Mouse (Mus musculus): ENCODE data around the gene Robo3. TPM values are rescaled to one million over a fixed set of nuclear protein-coding genes. Genes with fewer than 3 reads are reported as not detected.

Robo3 gene
- total RNA-seq, 1 experiment from 2014 or later = 2.3 TPM

- no peak for ATAC-seq (replicated peaks in 1 of 2; ENCODE audit: insufficient read depth in 1 of 2, low FRiP score in 2 of 2, low TSS enrichment in 1 of 2, low read depth in 1 of 2, poor library complexity in 2 of 2, severe bottlenecking in 2 of 2)
These were observed 1.9 kb upstream of the Robo3 start for GRCm38 (mm10) chr9:37434932-37435331.

GRCm38 (mm10) chr9:37433823-37434560 is 946 bp upstream of the Robo3 start:
- ATAC-seq (replicated peaks in 1 of 2; ENCODE audit: insufficient read depth in 1 of 2, low FRiP score in 2 of 2, low TSS enrichment in 1 of 2, low read depth in 1 of 2, poor library complexity in 2 of 2, severe bottlenecking in 2 of 2) = peak; percentile 72 to 74

- 0 out of 4 replicates have a peak, but pooled peaks of 1 of the 2 experiments have one; percentile 12 for ATAC-seq (replicated peaks in 1 of 2; ENCODE audit: insufficient read depth in 1 of 2, low FRiP score in 2 of 2, low TSS enrichment in 1 of 2, low read depth in 1 of 2, poor library complexity in 2 of 2, severe bottlenecking in 2 of 2)
These were observed 900 bp downstream of the Robo3 start for GRCm38 (mm10) chr9:37432026-37432666.

GRCm38 (mm10) chr9:37430582-37430981 is 2.5 kb downstream of the Robo3 start:
- ATAC-seq (replicated peaks in 1 of 2; ENCODE audit: insufficient read depth in 1 of 2, low FRiP score in 2 of 2, low TSS enrichment in 1 of 2, low read depth in 1 of 2, poor library complexity in 2 of 2, severe bottlenecking in 2 of 2) = peak; percentile 65 to 68

GRCm38 (mm10) chr9:37429326-37429725 is 3.7 kb downstream of the Robo3 start:
- no peak for ATAC-seq (replicated peaks in 1 of 2; ENCODE audit: insufficient read depth in 1 of 2, low FRiP score in 2 of 2, low TSS enrichment in 1 of 2, low read depth in 1 of 2, poor library complexity in 2 of 2, severe bottlenecking in 2 of 2)

GRCm38 (mm10) chr9:37421239-37421638 is 11.8 kb downstream of the Robo3 start:
- ATAC-seq (replicated peaks in 1 of 2; ENCODE audit: insufficient read depth in 1 of 2, low FRiP score in 2 of 2, low TSS enrichment in 1 of 2, low read depth in 1 of 2, poor library complexity in 2 of 2, severe bottlenecking in 2 of 2) = peak; percentile 61 to 76; a peak in 3 of 4 replicates

GRCm38 (mm10) chr9:37420676-37421075 is 12.4 kb downstream of the Robo3 start:
- ATAC-seq (replicated peaks in 1 of 2; ENCODE audit: insufficient read depth in 1 of 2, low FRiP score in 2 of 2, low TSS enrichment in 1 of 2, low read depth in 1 of 2, poor library complexity in 2 of 2, severe bottlenecking in 2 of 2) = peak; percentile 86

- no peak for ATAC-seq (replicated peaks in 1 of 2; ENCODE audit: insufficient read depth in 1 of 2, low FRiP score in 2 of 2, low TSS enrichment in 1 of 2, low read depth in 1 of 2, poor library complexity in 2 of 2, severe bottlenecking in 2 of 2)
These were observed 14.3 kb downstream of the Robo3 start for GRCm38 (mm10) chr9:37418791-37419190.

GRCm38 (mm10) chr9:37414666-37415065 is 18.4 kb downstream of the Robo3 start:
- ATAC-seq (replicated peaks in 1 of 2; ENCODE audit: insufficient read depth in 1 of 2, low FRiP score in 2 of 2, low TSS enrichment in 1 of 2, low read depth in 1 of 2, poor library complexity in 2 of 2, severe bottlenecking in 2 of 2) = no peak

- no peak for ATAC-seq (replicated peaks in 1 of 2; ENCODE audit: insufficient read depth in 1 of 2, low FRiP score in 2 of 2, low TSS enrichment in 1 of 2, low read depth in 1 of 2, poor library complexity in 2 of 2, severe bottlenecking in 2 of 2)
These were observed 20.1 kb downstream of the Robo3 start for GRCm38 (mm10) chr9:37412989-37413388.

- ATAC-seq (replicated peaks in 1 of 2; ENCODE audit: insufficient read depth in 1 of 2, low FRiP score in 2 of 2, low TSS enrichment in 1 of 2, low read depth in 1 of 2, poor library complexity in 2 of 2, severe bottlenecking in 2 of 2) = no peak
These were observed 23.2 kb downstream of the Robo3 start for GRCm38 (mm10) chr9:37409698-37410445.

GRCm38 (mm10) chr9:37407850-37408502 is 25.1 kb downstream of the Robo3 start:
- ATAC-seq (replicated peaks in 1 of 2; ENCODE audit: insufficient read depth in 1 of 2, low FRiP score in 2 of 2, low TSS enrichment in 1 of 2, low read depth in 1 of 2, poor library complexity in 2 of 2, severe bottlenecking in 2 of 2) = no peak

- ATAC-seq (replicated peaks in 1 of 2; ENCODE audit: insufficient read depth in 1 of 2, low FRiP score in 2 of 2, low TSS enrichment in 1 of 2, low read depth in 1 of 2, poor library complexity in 2 of 2, severe bottlenecking in 2 of 2) = peak; percentile 40 to 68; a peak in 3 of 4 replicates
These were observed 26.7 kb downstream of the Robo3 start for GRCm38 (mm10) chr9:37406372-37406771.

- no peak for ATAC-seq (replicated peaks in 1 of 2; ENCODE audit: insufficient read depth in 1 of 2, low FRiP score in 2 of 2, low TSS enrichment in 1 of 2, low read depth in 1 of 2, poor library complexity in 2 of 2, severe bottlenecking in 2 of 2)
These were observed 30.0 kb downstream of the Robo3 start for GRCm38 (mm10) chr9:37403011-37403410.

GRCm38 (mm10) chr9:37402501-37402900 is 30.5 kb downstream of the Robo3 start:
- ATAC-seq (replicated peaks in 1 of 2; ENCODE audit: insufficient read depth in 1 of 2, low FRiP score in 2 of 2, low TSS enrichment in 1 of 2, low read depth in 1 of 2, poor library complexity in 2 of 2, severe bottlenecking in 2 of 2) = no peak

- ATAC-seq (replicated peaks in 1 of 2; ENCODE audit: insufficient read depth in 1 of 2, low FRiP score in 2 of 2, low TSS enrichment in 1 of 2, low read depth in 1 of 2, poor library complexity in 2 of 2, severe bottlenecking in 2 of 2) = peak; percentile 82 to 91
These were observed 31.2 kb downstream of the Robo3 start, which contains the start of gene Robo4 for GRCm38 (mm10) chr9:37401802-37402201. Robo4 (plus strand) TSS chr9:37401897.

GRCm38 (mm10) chr9:37400585-37400984 is 32.5 kb downstream of the Robo3 start:
- no peak for ATAC-seq (replicated peaks in 1 of 2; ENCODE audit: insufficient read depth in 1 of 2, low FRiP score in 2 of 2, low TSS enrichment in 1 of 2, low read depth in 1 of 2, poor library complexity in 2 of 2, severe bottlenecking in 2 of 2)

Measured in hematopoietic stem cell, adult 5-6 weeks (primary cell).